Mouse (Mus musculus) urinary bladder, postnatal 0 days (tissue): ENCODE results near the gene Myf6. TPM values are rescaled to one million over a fixed set of nuclear protein-coding genes. Genes with fewer than 3 reads are reported as not detected.

Experiments
- microRNA-seq: library from miRNA; unstranded; fragments of <30 nt; microRNA quantifications from one replicate; pipeline ENCODE4, GENCODE M21; 2016
- polyA plus RNA-seq: library from polyadenylated mRNA; unstranded; fragments of >200 nt; fragmentation: Nextera tagmentation; extraction: Ambion mirVana; gene quantifications from 2 replicates; pipeline ENCODE4 v1.2.1, GENCODE M21; 2015

The Myf6 gene
- polyA plus RNA-seq = not detected in 2 replicates

DNA sequence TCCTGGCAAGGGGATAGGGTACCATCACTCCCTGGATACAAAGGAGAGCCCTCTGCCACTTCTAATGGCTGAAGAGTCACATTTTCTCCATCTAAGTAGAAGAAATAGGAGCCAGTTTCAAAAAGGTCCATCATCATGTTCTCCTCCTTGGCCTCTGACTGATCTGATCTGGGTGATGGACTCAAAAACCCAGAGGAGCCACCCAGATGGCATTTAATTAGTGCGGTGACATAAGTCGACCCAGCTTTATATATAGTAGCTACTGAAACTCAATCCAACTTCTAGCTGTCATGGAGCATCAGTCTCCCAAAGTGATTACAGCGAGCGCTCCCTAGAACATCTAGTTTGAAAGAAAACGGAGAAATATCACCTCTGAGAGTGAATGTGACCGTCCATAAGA lies at the start of gene Myf6:
TSS of gene Myf6 (minus strand) at position 170 of the 400 bp plus-strand sequence.

DNA sequence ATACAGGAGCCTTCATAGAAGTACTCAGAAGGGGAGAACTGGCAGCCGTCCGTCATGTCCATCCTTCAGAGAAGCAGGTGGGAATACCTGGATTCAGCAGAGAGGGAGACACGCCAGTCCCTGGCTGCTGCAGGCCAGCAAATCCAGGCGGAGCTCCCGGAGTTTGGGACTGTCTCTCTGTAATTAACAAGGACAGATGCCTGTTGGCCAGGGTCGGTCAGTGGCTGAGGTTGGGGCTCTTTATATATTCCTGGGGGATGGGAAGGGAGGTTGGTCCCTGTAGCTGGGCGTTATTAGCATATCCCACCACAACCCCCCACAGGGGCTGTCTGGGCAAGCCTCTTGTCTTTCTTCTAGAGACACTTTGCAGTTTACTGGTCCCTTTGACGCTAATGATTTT lies 8.7 kb downstream of the Myf6 start, which contains the start of gene Myf5:
TSS of gene Myf5 (minus strand) at position 265 of the 400 bp plus-strand sequence.

Small RNA genes within 50 kb of the gene (microRNA-seq; reads per million reads assigned to microRNA genes)
- not detected for gene Gm44403

Other genes starting within 250 kb of the Myf6 start
- 2.5 and 2.8 TPM in 2 replicates for gene Lin7a, start 223.1 kb downstream of the Myf6 start, polyA plus RNA-seq
- gene Myf5, start 8.6 kb downstream of the Myf6 start, polyA plus RNA-seq = 0.16 and 0.24 TPM in 2 replicates
- gene Ptprq, start 225.3 kb upstream of the Myf6 start, polyA plus RNA-seq = 0.21 and 0.31 TPM in 2 replicates